Mouse (Mus musculus) duodenum, adult 2 months (tissue): Measurements from ENCODE around the gene Esp24. TPM values are rescaled to one million over a fixed set of nuclear protein-coding genes. Genes with fewer than 3 reads are reported as not detected.

Experiments used
- polyA plus RNA-seq: library from polyadenylated mRNA; depleted of rRNA; stranded (reverse); fragments of >200 nt; gene quantifications from 2 replicates; pipeline ENCODE4 v1.2.3, GENCODE M21; 2012; ENCODE audit warnings: low replicate concordance; rRNA removed

Esp24 gene
- not detected in 2 replicates for polyA plus RNA-seq

GRCm38 (mm10) chr17:39036395-39036794, at the start of gene Esp24:
Esp24 (plus strand) TSS chr17:39036695.

GRCm38 (mm10) chr17:39043241-39043640, 6.7 kb downstream of the Esp24 start, which contains the start of gene Gm21903:
Gm21903 (minus strand) TSS chr17:39043341.

GRCm38 (mm10) chr17:39076937-39077336, 40.4 kb downstream of the Esp24 start, which contains the start of gene Esp23:
Esp23 (minus strand) TSS chr17:39077037.

Other genes with a start within 250 kb of the Esp24 start
- not detected in 2 replicates for gene Gm21903, start 6.6 kb downstream of the Esp24 start, polyA plus RNA-seq
- gene Esp23, start 40.3 kb downstream of the Esp24 start, polyA plus RNA-seq, result not detected in 2 replicates
- not detected in 2 replicates for gene Esp22, start 58.6 kb downstream of the Esp24 start, polyA plus RNA-seq